Mouse (Mus musculus) erythroblast, embryonic 14.5 days (primary cell): ENCODE measurements at regions not wholly inside any gene's neighbourhood (a gene's known extent, or its start where the extent isn't known, plus 50 kb on each side); places are given as distances from the start of the nearest gene placed in this dataset.

Experiments used
- GATA1 ChIP-seq: IDR thresholded peaks from 2 replicates; pipeline ENCODE4 v1.6.1; 2012; ENCODE audit warnings: low read length, inconsistent platforms, mixed read lengths
- TAL1 ChIP-seq: IDR thresholded peaks from 3 replicates; pipeline ENCODE4 v1.6.1; 2012; ENCODE audit warnings: low read length, inconsistent platforms, mixed read lengths

GRCm38 (mm10) chr13:94632730-94633129 lies 156.0 kb upstream of the Tbca start:
- TF ChIP-seq GATA1 (no peak), TAL1 (no peak)
